Mouse (Mus musculus) MEL (cell line): ENCODE measurements around the gene Mtcl1. TPM values are rescaled to one million over a fixed set of nuclear protein-coding genes. Genes with fewer than 3 reads are reported as not detected.

ENCODE experiments used
- DNase-seq: peaks from one replicate; pipeline ENCODE4 v3.0.0; 2011; ENCODE audit warnings: low read depth, low spot score
- H3K27ac ChIP-seq: 2 replicates; pipeline ENCODE4 v1.5.1; 2012; ENCODE audit warnings: low read depth, mild to moderate bottlenecking, control low read depth, low read length, moderate library complexity; ENCODE audit not compliant: control insufficient read depth
- H3K27me3 ChIP-seq, 2 experiments: fragments of 150-350 bp in 1 of 2; sonication (generic) in 1 of 2; 2 replicates each; pipeline ENCODE4 v1.6.1; 2012; ENCODE audit warnings: low read length in 2 of 2, mild to moderate bottlenecking in 2 of 2, improper control_type of control experiment in 1 of 2, moderate library complexity in 1 of 2; ENCODE audit not compliant: insufficient read depth in 2 of 2, control insufficient read depth in 1 of 2
- H3K36me3 ChIP-seq, 2 experiments: 2 replicates each; pipeline ENCODE4 v1.6.1; 2012 to 2014; ENCODE audit warnings: low read length in 2 of 2, improper control_type of control experiment in 1 of 2, inconsistent platforms in 1 of 2, mild to moderate bottlenecking in 1 of 2; ENCODE audit not compliant: insufficient read depth in 2 of 2, control insufficient read depth in 1 of 2
- H3K4me1 ChIP-seq, 2 experiments: fragments of 150-350 bp in 1 of 2; sonication (generic) in 1 of 2; 2 replicates each; pipeline ENCODE4 v1.6.1; 2012; ENCODE audit warnings: low read length in 2 of 2, improper control_type of control experiment in 1 of 2, mild to moderate bottlenecking in 1 of 2; ENCODE audit not compliant: insufficient read depth in 2 of 2, control insufficient read depth in 1 of 2
- H3K4me3 ChIP-seq, 2 experiments: fragments of 150-350 bp in 1 of 2; sonication (generic) in 1 of 2; 2 replicates each; pipeline ENCODE4 v1.5.1; 2012; ENCODE audit warnings: low read depth in 2 of 2, low read length in 2 of 2, mild to moderate bottlenecking in 2 of 2, moderate library complexity in 2 of 2, control low read depth in 1 of 2, improper control_type of control experiment in 1 of 2; ENCODE audit not compliant: control insufficient read depth in 1 of 2, insufficient read depth in 1 of 2
- H3K79me2 ChIP-seq: 2 replicates; pipeline ENCODE4 v1.6.1; 2012; ENCODE audit warnings: mild to moderate bottlenecking, low read length, moderate library complexity; ENCODE audit not compliant: control insufficient read depth, poor library complexity, insufficient read depth
- H3K9ac ChIP-seq: 2 replicates; pipeline ENCODE4 v1.6.1; 2012; ENCODE audit warnings: low read depth, mild to moderate bottlenecking, control low read depth, low read length, moderate library complexity; ENCODE audit not compliant: control insufficient read depth, poor library complexity, severe bottlenecking
- H3K9me3 ChIP-seq: fragments of 150-350 bp; sonication (generic); replicated peaks from 2 replicates; pipeline ENCODE4 v1.6.1; 2012; ENCODE audit warnings: mild to moderate bottlenecking, low read length, improper control_type of control experiment, moderate library complexity; ENCODE audit not compliant: insufficient read depth
- BHLHE40 ChIP-seq: IDR thresholded peaks from 2 replicates; pipeline ENCODE4 v1.6.1; 2012; ENCODE audit warnings: low read depth, mild to moderate bottlenecking, inconsistent platforms, low read length, improper control_type of control experiment, borderline replicate concordance
- CHD2 ChIP-seq: IDR thresholded peaks from 2 replicates; pipeline ENCODE4 v1.6.1; 2011; ENCODE audit warnings: low read length, improper control_type of control experiment
- CTCF ChIP-seq, 3 experiments: IDR thresholded peaks in 2 of 3; conservative IDR thresholded peaks in 1 of 3; 2 replicates each; pipeline ENCODE4 v1.5.1; 2011 to 2012; ENCODE audit warnings: low read length in 3 of 3, low read depth in 2 of 3, mild to moderate bottlenecking in 2 of 3, improper control_type of control experiment in 1 of 3, inconsistent platforms in 1 of 3, mixed read lengths in 1 of 3, moderate library complexity in 1 of 3; ENCODE audit not compliant: control insufficient read depth in 1 of 3, insufficient read depth in 1 of 3, poor library complexity in 1 of 3, severe bottlenecking in 1 of 3
- ELF1 ChIP-seq: IDR thresholded peaks from 2 replicates; pipeline ENCODE4 v1.6.1; 2014; ENCODE audit warnings: low read depth, mild to moderate bottlenecking, inconsistent platforms, low read length, improper control_type of control experiment, moderate library complexity
- EP300 ChIP-seq, 2 experiments: IDR thresholded peaks; 2 replicates each; pipeline ENCODE4 v1.6.1; 2011; ENCODE audit warnings: improper control_type of control experiment in 2 of 2, low read length in 2 of 2, low read depth in 1 of 2, mild to moderate bottlenecking in 1 of 2
- ETS1 ChIP-seq: IDR thresholded peaks from 2 replicates; pipeline ENCODE4 v1.6.1; 2012; ENCODE audit warnings: low read depth, mild to moderate bottlenecking, inconsistent platforms, low read length, improper control_type of control experiment, moderate library complexity
- HCFC1 ChIP-seq: IDR thresholded peaks from 2 replicates; pipeline ENCODE4 v1.6.1; 2012; ENCODE audit warnings: low read depth, mild to moderate bottlenecking, inconsistent platforms, low read length, improper control_type of control experiment, moderate library complexity
- KAT2A ChIP-seq: conservative IDR thresholded peaks from 2 replicates; pipeline ENCODE4 v1.6.1; 2012; ENCODE audit warnings: low read depth, low read length, improper control_type of control experiment, inconsistent platforms
- MAFK ChIP-seq: IDR thresholded peaks from 2 replicates; pipeline ENCODE4 v1.6.1; 2011; ENCODE audit warnings: low read depth, mild to moderate bottlenecking, low read length, improper control_type of control experiment, borderline replicate concordance
- MAZ ChIP-seq: IDR thresholded peaks from 2 replicates; pipeline ENCODE4 v1.6.1; 2012; ENCODE audit warnings: low read depth, mild to moderate bottlenecking, inconsistent platforms, low read length, improper control_type of control experiment
- MEF2A ChIP-seq: IDR thresholded peaks from 2 replicates; pipeline ENCODE4 v1.6.1; 2014; ENCODE audit warnings: low read depth, mild to moderate bottlenecking, inconsistent platforms, low read length, improper control_type of control experiment; ENCODE audit not compliant: poor library complexity, insufficient replicate concordance, severe bottlenecking; ENCODE audit errors: extremely low read depth
- MXI1 ChIP-seq: IDR thresholded peaks from 2 replicates; pipeline ENCODE4 v1.6.1; 2011; ENCODE audit warnings: mild to moderate bottlenecking, low read depth, low read length, improper control_type of control experiment
- MYB ChIP-seq: IDR thresholded peaks from 2 replicates; pipeline ENCODE4 v1.6.1; 2011; ENCODE audit warnings: mild to moderate bottlenecking, low read depth, low read length, improper control_type of control experiment
- MYC ChIP-seq: IDR thresholded peaks from 2 replicates; pipeline ENCODE4 v1.6.1; 2011; ENCODE audit warnings: low read depth, mild to moderate bottlenecking, low read length, improper control_type of control experiment, moderate library complexity
- POLR2A ChIP-seq, 2 experiments: IDR thresholded peaks; 2 replicates each; pipeline ENCODE4 v1.6.1; 2011 to 2012; ENCODE audit warnings: low read length in 2 of 2, mild to moderate bottlenecking in 2 of 2, control low read depth in 1 of 2, improper control_type of control experiment in 1 of 2, low read depth in 1 of 2, moderate library complexity in 1 of 2; ENCODE audit not compliant: control insufficient read depth in 1 of 2, insufficient read depth in 1 of 2, poor library complexity in 1 of 2
- POLR2AphosphoS2 ChIP-seq: IDR thresholded peaks from 2 replicates; pipeline ENCODE4 v1.6.1; 2011; ENCODE audit warnings: low read length, improper control_type of control experiment
- POLR2AphosphoS5 ChIP-seq: IDR thresholded peaks from 2 replicates; pipeline ENCODE4 v1.6.1; 2012; ENCODE audit warnings: low read depth, borderline replicate concordance, mild to moderate bottlenecking, inconsistent platforms, low read length, moderate library complexity, mixed read lengths
- RAD21 ChIP-seq: IDR thresholded peaks from 2 replicates; pipeline ENCODE4 v1.6.1; 2011; ENCODE audit warnings: mild to moderate bottlenecking, low read depth, low read length, improper control_type of control experiment
- RCOR1 ChIP-seq: IDR thresholded peaks from 2 replicates; pipeline ENCODE4 v1.6.1; 2012; ENCODE audit warnings: low read depth, mild to moderate bottlenecking, inconsistent platforms, low read length, improper control_type of control experiment
- TBP ChIP-seq: IDR thresholded peaks from 2 replicates; pipeline ENCODE4 v1.8.0; 2011; ENCODE audit warnings: low read depth, low read length, improper control_type of control experiment
- UBTF ChIP-seq: IDR thresholded peaks from 2 replicates; pipeline ENCODE4 v1.6.1; 2012; ENCODE audit warnings: low read depth, mild to moderate bottlenecking, inconsistent platforms, low read length, improper control_type of control experiment, moderate library complexity, borderline replicate concordance; ENCODE audit not compliant: insufficient read depth
- USF1 ChIP-seq: IDR thresholded peaks from 2 replicates; pipeline ENCODE4 v1.6.1; 2014; ENCODE audit warnings: low read depth, mild to moderate bottlenecking, inconsistent platforms, low read length, improper control_type of control experiment, moderate library complexity
- USF2 ChIP-seq, 2 experiments: IDR thresholded peaks; 2 replicates each; pipeline ENCODE4 v1.6.1; 2011 to 2012; ENCODE audit warnings: improper control_type of control experiment in 2 of 2, low read length in 2 of 2, borderline replicate concordance in 1 of 2, inconsistent platforms in 1 of 2, low read depth in 1 of 2, mild to moderate bottlenecking in 1 of 2; ENCODE audit not compliant: insufficient read depth in 1 of 2
- ZC3H11A ChIP-seq: IDR thresholded peaks from 2 replicates; pipeline ENCODE4 v1.6.1; 2012; ENCODE audit warnings: low read depth, mild to moderate bottlenecking, inconsistent platforms, low read length, improper control_type of control experiment
- polyA plus RNA-seq, 2 experiments: library from polyadenylated mRNA; stranded (reverse) in 1 of 2; unstranded in 1 of 2; fragments of >175 nt in 1 of 2; fragments of >200 nt in 1 of 2; gene quantifications; 2 replicates each; pipeline versions ENCODE4 v1.2.1 to v1.2.4; 2012; ENCODE audit warnings: low replicate concordance in 2 of 2, low read depth in 1 of 2; ENCODE audit not compliant: insufficient read length in 2 of 2, insufficient read depth in 1 of 2, missing spikeins in 1 of 2
- total RNA-seq: library from RNA; depleted of rRNA; stranded (reverse); fragments of 300-350 nt; gene quantifications from 2 replicates; pipeline ENCODE4 v1.2.3, GENCODE M21; 2012

Mtcl1 gene
- total and polyA plus RNA-seq, 3 experiments: not detected

- Histone ChIP-seq H3K9ac (no peak overlapping the region), H3K79me2 (no peaks in the 10 kb centered on the region), H3K4me3 (no peak overlapping the region), H3K36me3 (no peaks in the 10 kb centered on the region), H3K4me1 (no peaks in the 10 kb centered on the region), H3K27me3 (no peaks in the 10 kb centered on the region), H3K27ac (no peak overlapping the region), H3K9me3 (no peaks in the 10 kb centered on the region)
- no peak for DNase-seq
- TF ChIP-seq MYB (no peak), ELF1 (no peak), EP300 (IDR thresholded peaks at IDR 0.05; ENCODE audit: low read depth in 1 of 2, low read length in 2 of 2) (no peak), MXI1 (no peak), HCFC1 (no peak), MEF2A (no peak), CTCF (IDR thresholded peaks at IDR 0.05 in 2 of 3, conservative IDR thresholded peaks at IDR 0.05 in 1 of 3; ENCODE audit: control insufficient read depth in 1 of 3, insufficient read depth in 1 of 3, low read depth in 2 of 3, low read length in 3 of 3, poor library complexity in 1 of 3, severe bottlenecking in 1 of 3) (no peak), RAD21 (no peak), ETS1 (no peak), MAZ (no peak), POLR2A (IDR thresholded peaks at IDR 0.05; ENCODE audit: control insufficient read depth in 1 of 2, insufficient read depth in 1 of 2, low read depth in 1 of 2, low read length in 2 of 2, poor library complexity in 1 of 2) (no peak), KAT2A (no peak), USF1 (no peak), RCOR1 (no peak), POLR2AphosphoS5 (no peak), USF2 (IDR thresholded peaks at IDR 0.05; ENCODE audit: borderline replicate concordance in 1 of 2, insufficient read depth in 1 of 2, low read depth in 1 of 2, low read length in 2 of 2) (no peak), MYC (no peak), POLR2AphosphoS2 (no peak), MAFK (no peak)
These were observed 79.8 kb downstream of the Mtcl1 start for GRCm38 (mm10) chr17:66369777-66370176.

GRCm38 (mm10) chr17:66368127-66368526, 81.4 kb downstream of the Mtcl1 start:
- H3K79me2 ChIP-seq: no peaks in the 10 kb centered on the region
- no peaks in the 10 kb centered on the region for H3K9me3 ChIP-seq
- H3K9ac ChIP-seq: no peak overlapping the region
- H3K27me3 ChIP-seq: no peaks in the 10 kb centered on the region
- DNase-seq: no peak
- H3K4me3 ChIP-seq: no peak overlapping the region
- TF ChIP-seq CHD2 (no peak), ETS1 (no peak), TBP (no peak), UBTF (no peak), BHLHE40 (no peak), ZC3H11A (no peak)
- TF ChIP-seq, all 39 proteins: peak for 0
- Histone ChIP-seq H3K4me1 (no peaks in the 10 kb centered on the region), H3K36me3 (no peaks in the 10 kb centered on the region), H3K27ac (no peak overlapping the region)
